Mouse (Mus musculus) heart, postnatal 0 days (tissue): ENCODE data around the gene Gse1. TPM values are rescaled to one million over a fixed set of nuclear protein-coding genes. Genes with fewer than 3 reads are reported as not detected.
A peak's percentile ranks its signal among the peaks of the same experiment; 100 is the strongest.

Source experiments
- ATAC-seq: fragments of 200-750 bp; cut with Nextera tagmentation; 2 replicates; pipeline ENCODE4 v1.8.0; 2017; ENCODE audit warnings: low read depth, moderate number of reproducible peaks, moderate library complexity; ENCODE audit not compliant: insufficient read depth
- DNase-seq: peaks from one replicate; pipeline ENCODE4 v3.0.0-alpha.2; 2016; ENCODE audit warnings: low spot score
- H3K27ac ChIP-seq: fragments of 300-500 bp; sonication (generic); 2 replicates; pipeline ENCODE4 v1.5.1; 2014; ENCODE audit warnings: low read depth, mild to moderate bottlenecking
- H3K27me3 ChIP-seq: fragments of 300-500 bp; sonication (generic); 2 replicates; pipeline ENCODE4 v1.6.1; 2014; ENCODE audit warnings: low read length, mixed read lengths; ENCODE audit not compliant: control insufficient read depth, insufficient read depth
- H3K36me3 ChIP-seq: fragments of 300-500 bp; sonication (generic); replicated peaks from 2 replicates; pipeline ENCODE4 v1.6.1; 2014; ENCODE audit warnings: low read length, mixed read lengths; ENCODE audit not compliant: control insufficient read depth, insufficient read depth
- H3K4me1 ChIP-seq: fragments of 300-500 bp; sonication (generic); 2 replicates; pipeline ENCODE4 v1.6.1; 2014; ENCODE audit warnings: antibody characterized with exemption; ENCODE audit not compliant: control insufficient read depth, insufficient read depth
- H3K4me2 ChIP-seq: fragments of 300-500 bp; sonication (generic); 2 replicates; pipeline ENCODE4 v1.6.1; 2014; ENCODE audit warnings: low read depth, mild to moderate bottlenecking, low read length, moderate library complexity
- H3K4me3 ChIP-seq: fragments of 300-500 bp; sonication (generic); 2 replicates; pipeline ENCODE4 v1.5.1; 2014; ENCODE audit warnings: low read depth, low read length
- H3K9ac ChIP-seq: fragments of 300-500 bp; sonication (generic); replicated peaks from 2 replicates; pipeline ENCODE4 v1.6.1; 2014; ENCODE audit warnings: low read depth, low read length, mixed read lengths
- H3K9me3 ChIP-seq: fragments of 300-500 bp; sonication (generic); replicated peaks from 2 replicates; pipeline ENCODE4 v1.6.1; 2016; ENCODE audit warnings: low read length; ENCODE audit not compliant: control insufficient read depth
- CTCF ChIP-seq: IDR thresholded peaks from 2 replicates; pipeline ENCODE4 v1.5.1; 2016; ENCODE audit warnings: antibody characterized with exemption, control low read depth, low read depth
- EP300 ChIP-seq: IDR thresholded peaks from 2 replicates; pipeline ENCODE4 v1.6.1; 2016; ENCODE audit warnings: antibody characterized with exemption, low read depth
- WGBS: fragments of 180-500 bp; shearing (Covaris S2); extraction: QIAGEN DNeasy Blood & Tissue Kit; methylation state at CpG from one replicate; pipeline ENCODE4 v1.1.7; 2014; 5-methylcytosine and 5-hydroxymethylcytosine counted together
- polyA plus RNA-seq: library from polyadenylated mRNA; unstranded; fragments of >200 nt; fragmentation: Nextera tagmentation; extraction: Ambion mirVana; gene quantifications from 2 replicates; pipeline ENCODE4 v1.2.1, GENCODE M21; 2015
- total RNA-seq: library from RNA; depleted of rRNA; stranded (reverse); fragments of >200 nt; gene quantifications from 2 replicates; pipeline ENCODE4 v1.2.3, GENCODE M21; 2014; ENCODE audit warnings: low replicate concordance

The Gse1 gene
- total and polyA plus RNA-seq, 2 experiments from 2014 or later = 5.4 to 18.7 TPM

DNA sequence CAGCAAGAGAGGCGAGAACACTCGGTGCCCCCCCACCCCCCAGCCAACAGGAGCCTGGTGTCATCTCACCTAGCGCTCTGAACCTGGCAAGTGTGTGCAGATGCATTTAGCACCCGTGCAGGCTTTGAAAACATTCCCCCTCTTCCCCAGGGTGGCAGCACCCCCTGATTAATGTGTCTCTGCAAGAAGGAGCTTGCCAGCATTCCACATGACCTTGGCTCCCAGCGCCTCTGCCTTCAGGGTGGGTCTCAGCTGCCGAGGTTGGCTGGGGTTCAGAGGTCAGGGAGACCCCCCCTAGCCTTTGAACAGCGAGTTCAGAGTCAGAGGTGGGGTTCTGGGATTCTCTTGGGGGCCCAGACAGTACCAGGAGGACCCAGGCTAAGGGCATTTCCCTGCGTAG is 283.5 kb downstream of the Gse1 start:
- no peaks in the 10 kb centered on the region for H3K36me3 ChIP-seq
- no peak overlapping the region for H3K4me2 ChIP-seq
- no peak overlapping the region for H3K4me3 ChIP-seq
- ATAC-seq = no peak
- H3K27ac ChIP-seq = peak overlapping the region; percentile 61
- H3K9ac ChIP-seq = no peak overlapping the region
- WGBS = 39% methylated on average over 8 of the region's 8 CpGs
- no peaks in the 10 kb centered on the region for H3K9me3 ChIP-seq
- no peak for DNase-seq
- no peaks in the 10 kb centered on the region for H3K27me3 ChIP-seq
- no peak for TF ChIP-seq EP300
- no peak for TF ChIP-seq CTCF
- peaks cover 46% of the 10 kb centered on the region for H3K4me1 ChIP-seq

- H3K4me2 ChIP-seq = no peak overlapping the region
- H3K27me3 ChIP-seq = no peaks in the 10 kb centered on the region
- no peak overlapping the region for H3K4me3 ChIP-seq
- H3K9ac ChIP-seq = no peak overlapping the region
- H3K36me3 ChIP-seq = no peaks in the 10 kb centered on the region
- TF ChIP-seq EP300 (no peak), CTCF (no peak)
- DNase-seq (no peak), ATAC-seq (no peak)
- H3K9me3 ChIP-seq = no peaks in the 10 kb centered on the region
- WGBS = 64% methylated on average over 11 of the region's 11 CpGs
- peaks cover 46% of the 10 kb centered on the region for H3K4me1 ChIP-seq
- no peak overlapping the region; the same call in 1 of the 2 replicates for H3K27ac ChIP-seq
These were observed 284.1 kb downstream of the Gse1 start for GRCm38 (mm10) chr8:120512326-120512725.

- Histone ChIP-seq H3K4me3 (no peak overlapping the region), H3K27me3 (no peaks in the 10 kb centered on the region), H3K4me1 (peaks cover 46% of the 10 kb centered on the region), H3K9me3 (no peaks in the 10 kb centered on the region), H3K36me3 (no peaks in the 10 kb centered on the region), H3K9ac (no peak overlapping the region), H3K4me2 (no peak overlapping the region), H3K27ac (no peak overlapping the region)
- TF ChIP-seq CTCF (no peak), EP300 (no peak)
- DNase-seq (no peak), ATAC-seq (no peak)
- WGBS = 80% methylated on average over 6 of the region's 6 CpGs
These were observed 284.9 kb downstream of the Gse1 start for GRCm38 (mm10) chr8:120513145-120513544.

DNA sequence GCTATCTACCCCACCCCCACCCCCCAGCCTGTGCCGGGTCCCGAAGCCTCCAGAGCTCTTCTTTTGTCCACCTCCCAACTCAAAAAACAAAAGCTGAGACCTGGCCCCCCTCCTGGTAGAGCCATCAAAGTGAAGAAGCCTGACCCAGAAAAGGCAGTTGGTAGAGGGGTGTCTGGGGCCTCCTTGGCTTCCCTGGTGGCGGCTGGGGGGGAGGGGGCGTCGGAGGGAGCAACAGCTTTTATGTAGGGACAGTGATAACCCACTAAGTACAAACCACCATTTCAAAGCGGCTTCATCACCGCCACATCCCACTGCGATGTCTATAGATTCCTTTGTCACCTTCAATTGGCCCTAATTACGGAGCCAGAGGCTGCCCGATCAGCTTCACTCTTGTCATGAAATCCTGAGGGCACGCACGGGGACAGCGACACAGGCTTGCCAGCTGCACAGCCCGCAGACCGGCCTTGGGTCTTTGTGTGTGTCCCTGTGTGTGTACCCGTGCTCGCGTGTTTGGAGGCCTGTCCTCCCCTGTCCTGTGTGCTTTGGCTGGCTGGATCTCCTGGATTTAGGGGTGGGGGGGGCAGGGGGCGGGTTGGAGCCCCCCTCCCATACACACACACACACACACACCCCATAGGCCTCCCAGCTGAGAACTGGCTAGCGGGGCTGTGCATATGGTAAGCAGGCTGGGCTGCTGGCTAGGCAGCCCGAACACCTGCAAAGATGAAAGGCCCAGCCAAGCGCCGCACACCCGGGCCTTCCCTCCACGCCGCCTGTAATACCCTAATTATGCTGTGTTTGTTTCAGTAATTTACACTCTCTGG is 285.6 kb downstream of the Gse1 start:
- Histone ChIP-seq H3K4me2 (no peak overlapping the region), H3K4me1 (peaks cover 43% of the 10 kb centered on the region), H3K9ac (0 out of 2 replicates have a peak overlapping the region, but pooled peaks have one; percentile 7), H3K36me3 (no peaks in the 10 kb centered on the region), H3K27me3 (no peaks in the 10 kb centered on the region), H3K9me3 (no peaks in the 10 kb centered on the region), H3K4me3 (no peak overlapping the region), H3K27ac (no peak overlapping the region)
- 52% methylated on average over 25 of the region's 26 CpGs for WGBS
- DNase-seq (no peak), ATAC-seq (no peak)
- TF ChIP-seq CTCF = no peak
- no peak for TF ChIP-seq EP300

DNA sequence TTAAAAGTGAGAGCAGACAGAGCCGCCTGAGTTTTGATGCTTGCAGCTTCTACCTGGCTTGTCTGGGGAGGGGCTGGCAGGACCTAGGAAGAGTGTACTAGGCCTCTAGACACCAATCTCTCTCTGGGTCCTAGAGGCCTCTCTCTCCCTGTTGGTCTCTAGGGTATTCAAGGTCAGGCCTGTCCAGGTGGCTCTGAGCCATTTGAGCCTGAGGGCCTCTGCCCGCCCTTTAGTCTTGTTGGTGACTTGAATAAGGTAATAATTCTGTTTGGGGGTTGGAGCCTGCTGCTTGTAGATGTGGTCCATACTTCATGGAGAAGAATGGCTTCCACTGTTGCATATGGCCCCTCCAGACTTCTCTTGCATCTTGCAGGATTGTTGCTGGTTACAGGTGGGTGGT is 287.0 kb downstream of the Gse1 start:
- H3K4me2 ChIP-seq = no peak overlapping the region
- ATAC-seq = no peak
- H3K9me3 ChIP-seq = no peaks in the 10 kb centered on the region
- H3K27ac ChIP-seq = no peak overlapping the region
- no peak overlapping the region for H3K4me3 ChIP-seq
- peaks cover 30% of the 10 kb centered on the region for H3K4me1 ChIP-seq
- no peak for DNase-seq
- H3K27me3 ChIP-seq = no peaks in the 10 kb centered on the region
- no peaks in the 10 kb centered on the region for H3K36me3 ChIP-seq
- no peak overlapping the region for H3K9ac ChIP-seq
- 85% methylated on average over 2 of the region's 2 CpGs for WGBS
- TF ChIP-seq EP300 = no peak
- no peak for TF ChIP-seq CTCF

DNA sequence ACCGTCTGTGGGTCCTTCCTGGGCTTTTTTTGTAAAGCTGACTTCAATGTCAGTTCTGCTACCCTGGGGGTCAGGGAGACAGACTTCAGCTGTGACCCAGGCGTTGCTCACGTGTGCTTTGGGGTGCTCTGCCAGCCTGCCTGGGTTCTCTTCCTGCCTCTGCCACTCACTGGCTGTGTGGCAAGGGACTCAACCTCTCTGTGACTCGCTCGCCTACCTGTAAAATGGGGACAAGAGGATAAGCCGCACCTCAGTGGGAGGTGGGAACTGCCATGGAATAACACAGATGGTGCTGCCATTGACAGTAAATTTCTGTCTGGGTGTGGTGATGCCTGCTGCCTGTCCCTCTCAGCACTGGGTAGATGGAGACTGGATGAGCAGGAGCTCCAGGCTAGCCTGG is 287.4 kb downstream of the Gse1 start:
- Histone ChIP-seq H3K36me3 (no peaks in the 10 kb centered on the region), H3K27ac (no peak overlapping the region), H3K4me2 (no peak overlapping the region), H3K4me1 (peaks cover 32% of the 10 kb centered on the region), H3K27me3 (no peaks in the 10 kb centered on the region), H3K9me3 (no peaks in the 10 kb centered on the region), H3K9ac (no peak overlapping the region), H3K4me3 (no peak overlapping the region)
- no peak for TF ChIP-seq EP300
- TF ChIP-seq CTCF = no peak
- no peak for ATAC-seq
- no peak for DNase-seq
- 88% methylated on average over 6 of the region's 6 CpGs for WGBS
